Mouse (Mus musculus) limb, embryonic 13.5 days (tissue): Measurements from ENCODE around the gene Ralgds. TPM values are rescaled to one million over a fixed set of nuclear protein-coding genes. Genes with fewer than 3 reads are reported as not detected.

Experiments
- ATAC-seq: fragments of 200-750 bp; cut with Nextera tagmentation; 2 replicates; pipeline ENCODE4 v1.8.0; 2017; ENCODE audit warnings: low read depth, moderate number of reproducible peaks, moderate TSS enrichment; ENCODE audit not compliant: low FRiP score
- H3K27ac ChIP-seq: fragments of 300-500 bp; sonication (generic); 2 replicates; pipeline ENCODE4 v1.5.1; 2015; ENCODE audit warnings: inconsistent platforms, mild to moderate bottlenecking, moderate library complexity
- H3K27me3 ChIP-seq: fragments of 300-500 bp; sonication (generic); 2 replicates; pipeline ENCODE4 v1.6.1; 2015; ENCODE audit warnings: mild to moderate bottlenecking, inconsistent platforms
- H3K36me3 ChIP-seq: fragments of 300-500 bp; sonication (generic); 2 replicates; pipeline ENCODE4 v1.6.1; 2015; ENCODE audit warnings: inconsistent platforms, mild to moderate bottlenecking, moderate library complexity
- H3K4me1 ChIP-seq: fragments of 300-500 bp; sonication (generic); 2 replicates; pipeline ENCODE4 v1.6.1; 2015; ENCODE audit warnings: inconsistent platforms
- H3K4me2 ChIP-seq: fragments of 300-500 bp; sonication (generic); replicated peaks from 2 replicates; pipeline ENCODE4 v1.6.1; 2015; ENCODE audit warnings: inconsistent platforms, mild to moderate bottlenecking, moderate library complexity
- H3K4me3 ChIP-seq: fragments of 300-500 bp; sonication (generic); 2 replicates; pipeline ENCODE4 v1.5.1; 2015; ENCODE audit warnings: moderate library complexity, mild to moderate bottlenecking, inconsistent platforms
- H3K9ac ChIP-seq: fragments of 300-500 bp; sonication (generic); 2 replicates; pipeline ENCODE4 v1.6.1; 2015; ENCODE audit warnings: mild to moderate bottlenecking, inconsistent platforms
- H3K9me3 ChIP-seq: fragments of 300-500 bp; sonication (generic); 2 replicates; pipeline ENCODE4 v1.6.1; 2016; ENCODE audit warnings: inconsistent platforms
- WGBS: fragments of 180-500 bp; shearing (Covaris S2); methylation state at CpG from one replicate; pipeline ENCODE4 v1.1.7; 2015; 5-methylcytosine and 5-hydroxymethylcytosine counted together
- polyA plus RNA-seq: library from polyadenylated mRNA; unstranded; fragments of >200 nt; fragmentation: Nextera tagmentation; extraction: Ambion mirVana; gene quantifications from 2 replicates; pipeline ENCODE4 v1.2.1, GENCODE M21; 2015

The Ralgds gene
- polyA plus RNA-seq, 1 experiment from 2014 or later = 53.8 TPM

DNA sequence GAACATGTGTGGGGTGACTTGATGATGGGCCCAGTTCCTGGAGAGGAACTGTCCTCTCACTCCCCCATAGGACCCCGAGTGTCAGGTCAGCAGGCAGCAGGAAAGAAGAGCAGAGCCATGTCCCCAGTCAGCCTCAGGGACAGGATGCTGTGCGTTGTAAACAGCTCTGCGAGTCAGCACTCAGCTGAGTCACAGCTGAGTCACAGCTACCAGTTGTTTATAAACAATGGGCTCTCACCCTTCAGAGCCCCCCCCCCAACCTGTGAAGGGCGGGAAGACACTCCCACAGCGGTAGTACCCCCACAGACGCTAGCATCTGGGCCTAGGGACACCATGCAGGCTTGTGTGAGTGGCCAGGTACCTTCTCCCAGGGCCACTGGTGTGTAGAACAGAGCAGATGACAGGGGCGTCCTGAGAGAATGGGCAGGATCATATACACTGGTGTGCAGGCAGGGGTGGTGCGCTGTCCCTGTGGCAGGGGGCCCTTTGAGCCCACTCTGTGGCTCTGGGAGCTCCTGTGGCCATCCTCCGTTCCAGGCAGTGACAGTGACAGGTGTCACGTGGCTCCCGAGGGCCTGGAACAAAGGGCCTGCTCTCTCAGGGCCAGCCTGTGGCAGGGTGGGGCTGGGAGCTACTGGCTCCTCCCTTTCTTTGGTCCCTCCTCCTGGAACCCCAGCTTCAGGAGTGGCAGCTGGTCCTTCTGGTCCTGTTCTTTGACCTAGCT is 12.5 kb downstream of the Ralgds start:
- H3K9me3 ChIP-seq = no peaks in the 10 kb centered on the region
- no peak overlapping the region for H3K4me3 ChIP-seq
- H3K9ac ChIP-seq = peak overlapping the region; percentile 35
- no peak overlapping the region for H3K4me2 ChIP-seq
- no peaks in the 10 kb centered on the region; the same call in 1 of the 2 replicates for H3K36me3 ChIP-seq
- ATAC-seq = peak; percentile 28
- peak overlapping the region; percentile 73 for H3K27ac ChIP-seq
- H3K27me3 ChIP-seq = no peaks in the 10 kb centered on the region
- 14% methylated on average over 11 of the region's 11 CpGs for WGBS
- H3K4me1 ChIP-seq = peaks cover 84% of the 10 kb centered on the region

DNA sequence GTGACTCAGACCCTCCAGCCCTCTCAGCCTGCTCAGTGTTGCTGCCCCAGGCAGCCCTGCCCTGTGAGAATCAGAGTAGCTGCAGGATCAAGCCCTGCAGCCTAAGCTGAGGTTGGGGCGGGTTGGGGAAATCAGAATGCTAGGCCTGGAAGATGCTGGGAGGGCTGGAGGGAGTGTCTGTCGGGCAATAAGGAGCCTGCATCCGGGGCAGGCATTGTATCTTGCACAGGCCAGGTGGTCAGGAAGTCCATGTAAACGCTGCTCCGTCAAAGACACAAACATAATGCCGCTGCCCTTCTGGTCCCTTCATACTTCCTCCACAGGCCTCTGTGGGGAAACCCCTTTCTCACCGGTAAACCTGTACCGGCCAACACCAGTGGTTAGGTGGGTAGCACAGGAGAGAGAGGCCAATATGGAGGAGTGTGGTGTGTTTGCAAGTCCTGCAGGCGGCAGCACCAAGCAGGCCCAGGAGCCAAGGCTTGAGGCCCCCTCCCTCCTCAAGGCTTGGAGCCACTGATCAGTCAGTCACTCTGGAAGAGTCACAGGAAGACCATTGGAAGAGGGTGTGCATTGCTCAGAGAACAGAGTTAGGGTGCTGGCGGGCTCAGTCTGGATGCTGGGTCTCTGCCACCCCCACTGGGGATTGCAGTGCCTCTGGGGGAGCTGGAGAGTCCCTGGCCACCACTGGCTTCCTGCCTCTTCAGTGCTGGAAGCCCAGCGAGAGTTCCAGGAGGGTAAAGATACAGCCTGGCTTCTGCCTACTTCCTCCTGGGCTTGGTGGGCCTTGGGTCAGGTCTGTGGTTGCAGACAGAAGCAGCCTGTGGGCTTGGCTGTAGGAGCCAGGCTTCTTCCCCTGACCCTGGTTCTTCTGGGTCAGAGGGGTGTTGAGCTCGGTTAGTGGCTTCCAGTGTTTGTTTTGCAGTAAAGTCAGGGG is 13.3 kb downstream of the Ralgds start:
- no peak for ATAC-seq
- Histone ChIP-seq H3K27ac (peak overlapping the region; percentile 73), H3K9me3 (no peaks in the 10 kb centered on the region), H3K4me3 (no peak overlapping the region), H3K36me3 (no peaks in the 10 kb centered on the region; the same call in 1 of the 2 replicates), H3K27me3 (no peaks in the 10 kb centered on the region), H3K9ac (no peak overlapping the region; the same call in 1 of the 2 replicates), H3K4me2 (0 out of 2 replicates have a peak overlapping the region, but pooled peaks have one; percentile 4), H3K4me1 (peaks cover 89% of the 10 kb centered on the region)
- 44% methylated on average over 12 of the region's 12 CpGs for WGBS

DNA sequence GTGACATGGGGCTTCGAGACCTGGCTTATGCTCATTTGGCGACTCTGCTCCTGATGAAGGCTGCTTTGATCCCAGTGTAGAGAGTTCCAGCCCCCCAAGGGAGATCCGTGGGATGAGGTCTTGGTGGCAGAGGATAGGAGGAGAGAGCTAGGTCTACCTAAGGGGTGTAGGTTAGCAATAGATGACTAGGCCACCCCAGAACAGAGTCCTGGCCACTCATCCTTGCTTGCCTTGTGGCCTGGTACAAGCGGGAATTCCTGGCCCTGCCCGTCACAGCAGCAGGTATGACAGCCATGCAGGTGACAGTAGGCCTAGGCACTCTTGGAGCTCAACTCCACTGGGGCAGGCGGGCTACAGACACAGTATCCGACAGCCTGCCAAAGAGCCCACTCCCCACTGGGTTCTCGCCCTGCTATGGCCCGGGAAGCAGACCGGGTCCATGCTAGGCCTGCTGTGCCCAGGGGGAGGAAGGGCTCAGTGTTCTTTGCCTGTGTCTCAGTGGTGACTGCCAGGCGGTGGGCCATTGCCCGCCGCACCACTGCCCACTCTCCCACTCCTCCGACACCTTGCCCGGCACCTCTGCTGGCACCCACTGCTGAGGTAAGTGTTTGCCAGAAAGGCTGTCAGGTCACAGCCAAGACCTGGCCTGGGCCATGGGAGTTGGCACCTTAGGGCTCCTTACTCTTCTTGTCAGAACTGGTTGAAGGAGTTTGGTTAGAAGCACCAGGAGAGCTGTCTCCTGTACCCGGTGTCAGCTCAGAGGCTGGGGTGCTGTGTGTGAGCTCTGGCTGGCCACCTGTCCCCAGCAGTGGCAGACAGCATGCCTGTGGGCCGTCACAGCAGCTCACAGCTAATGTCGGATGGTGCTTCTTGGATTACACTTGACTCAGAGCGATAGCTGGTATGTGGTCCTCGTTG is 14.8 kb downstream of the Ralgds start:
- Histone ChIP-seq H3K27ac (no peak overlapping the region), H3K36me3 (no peaks in the 10 kb centered on the region; the same call in 1 of the 2 replicates), H3K27me3 (no peaks in the 10 kb centered on the region), H3K9ac (no peak overlapping the region), H3K4me3 (no peak overlapping the region), H3K9me3 (no peaks in the 10 kb centered on the region), H3K4me2 (no peak overlapping the region), H3K4me1 (peaks cover 84% of the 10 kb centered on the region)
- ATAC-seq = no peak
- WGBS = 85% methylated on average over 20 of the region's 20 CpGs

DNA sequence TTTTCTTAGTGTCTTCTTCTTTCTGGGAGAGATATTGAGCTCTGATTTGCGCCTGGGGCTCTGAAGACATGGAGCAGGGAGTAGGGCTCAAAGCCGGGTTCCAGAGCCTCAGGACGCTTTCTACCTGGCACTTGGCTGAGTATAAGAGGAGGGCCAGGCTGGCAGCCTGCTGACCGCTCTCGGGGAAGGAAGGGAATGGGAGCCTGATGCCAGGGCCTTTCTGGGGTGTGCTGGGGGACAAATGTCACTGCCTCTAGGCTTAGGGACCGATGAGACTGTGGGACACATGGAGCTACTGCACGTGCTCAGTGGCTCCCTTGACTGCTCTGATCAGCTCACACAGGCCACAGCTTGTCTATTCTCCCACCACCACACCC is 15.4 kb downstream of the Ralgds start:
- Histone ChIP-seq H3K4me3 (no peak overlapping the region), H3K36me3 (no peaks in the 10 kb centered on the region), H3K4me2 (no peak overlapping the region), H3K27ac (0 out of 2 replicates have a peak overlapping the region, but pooled peaks have one; percentile 22), H3K27me3 (no peaks in the 10 kb centered on the region), H3K9ac (no peak overlapping the region), H3K9me3 (no peaks in the 10 kb centered on the region), H3K4me1 (peaks cover 82% of the 10 kb centered on the region)
- no peak for ATAC-seq
- WGBS = 88% methylated on average over 7 of the region's 7 CpGs

DNA sequence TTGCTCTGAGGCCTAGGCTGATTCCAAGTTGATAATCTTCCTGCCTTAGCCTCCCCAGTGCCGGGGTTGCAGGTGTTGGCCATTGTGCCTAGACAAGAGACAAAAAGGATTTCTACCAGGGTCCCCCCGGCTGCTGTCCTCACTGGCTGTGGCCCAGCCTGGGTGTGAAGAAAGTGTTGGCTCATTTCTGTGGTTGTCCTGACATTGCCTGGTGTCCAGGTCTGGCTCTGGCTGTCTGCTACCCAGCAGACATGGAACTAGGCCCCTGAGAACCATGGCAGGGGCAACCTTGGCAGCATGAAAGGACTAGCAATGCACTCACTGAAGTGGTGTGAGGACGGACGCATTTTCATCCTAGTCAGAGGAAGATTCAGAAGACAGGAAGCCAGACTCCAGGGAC is 16.9 kb downstream of the Ralgds start:
- no peaks in the 10 kb centered on the region for H3K36me3 ChIP-seq
- WGBS = 81% methylated on average over 4 of the region's 4 CpGs
- no peak for ATAC-seq
- H3K9ac ChIP-seq = peak overlapping the region; percentile 35; the same call in 1 of the 2 replicates
- H3K4me2 ChIP-seq = no peak overlapping the region
- no peaks in the 10 kb centered on the region for H3K9me3 ChIP-seq
- no peak overlapping the region; the same call in 1 of the 2 replicates for H3K27ac ChIP-seq
- no peaks in the 10 kb centered on the region for H3K27me3 ChIP-seq
- H3K4me3 ChIP-seq = no peak overlapping the region
- H3K4me1 ChIP-seq = peaks cover 82% of the 10 kb centered on the region

DNA sequence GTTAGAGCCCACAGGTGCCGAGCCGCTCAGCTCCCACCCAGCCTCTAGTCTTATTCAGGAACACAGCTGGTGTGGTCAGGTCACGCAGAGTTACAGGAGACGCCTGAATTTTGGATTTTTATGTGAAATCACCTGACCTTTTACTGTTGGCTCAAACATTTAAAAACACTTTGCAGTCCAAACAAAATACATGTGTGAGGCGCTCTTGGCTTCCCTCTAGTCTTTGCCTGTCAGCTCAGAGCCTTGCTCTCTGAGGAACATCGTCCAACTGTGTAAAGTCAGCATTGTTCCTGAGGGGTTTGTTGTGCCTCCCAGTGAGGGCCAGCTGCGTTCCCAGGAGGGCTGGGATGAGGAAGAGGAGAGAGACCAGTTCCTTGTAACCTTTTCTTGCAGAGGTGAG is 17.4 kb downstream of the Ralgds start:
- H3K4me1 ChIP-seq = peaks cover 82% of the 10 kb centered on the region
- WGBS = 45% methylated on average over 7 of the region's 7 CpGs

DNA sequence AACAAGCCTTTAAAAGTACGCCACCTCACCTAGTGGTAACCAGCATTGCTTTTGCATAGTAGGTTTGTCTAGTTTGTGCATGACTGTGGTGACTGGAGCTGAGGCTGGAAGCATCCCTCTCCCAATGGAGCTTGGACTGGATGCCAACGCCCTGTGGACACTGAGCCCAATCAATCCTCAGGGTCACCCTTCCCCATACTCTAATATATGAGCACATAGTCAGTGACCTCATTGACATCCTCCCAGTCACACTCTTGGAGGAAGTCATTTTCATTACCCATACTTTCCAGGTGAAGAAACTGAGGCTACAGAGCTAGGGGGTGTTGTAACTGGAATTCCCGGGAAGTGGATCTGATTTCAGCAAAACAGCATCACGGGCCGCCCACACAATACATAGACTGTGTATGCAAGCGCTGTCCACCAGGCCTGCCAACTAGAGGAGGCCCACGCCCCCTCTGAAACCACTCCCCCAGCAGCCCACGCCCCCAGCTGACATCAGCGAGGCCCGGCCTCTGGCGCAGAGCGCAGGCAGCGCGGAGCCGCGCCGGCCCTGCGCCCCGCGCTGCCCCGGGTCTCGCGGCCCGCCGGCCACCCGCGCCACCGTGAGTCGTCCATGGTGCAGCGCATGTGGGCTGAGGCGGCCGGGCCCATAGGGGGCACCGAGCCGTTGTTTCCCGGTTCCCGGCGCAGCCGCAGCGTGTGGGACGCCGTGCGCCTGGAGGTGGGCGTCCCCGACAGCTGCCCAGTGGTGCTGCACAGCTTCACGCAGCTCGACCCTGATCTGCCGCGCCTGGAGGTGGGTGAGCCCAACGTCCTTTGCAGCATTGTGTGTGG is 20.2 kb downstream of the Ralgds start:
- peak overlapping the region; percentile 77 for H3K4me2 ChIP-seq
- H3K27ac ChIP-seq = peak overlapping the region; percentile 89
- peaks cover 85% of the 10 kb centered on the region for H3K4me1 ChIP-seq
- H3K27me3 ChIP-seq = no peaks in the 10 kb centered on the region
- H3K36me3 ChIP-seq = peaks cover 4% of the 10 kb centered on the region; the same call in 1 of the 2 replicates
- 2% methylated on average over 39 of the region's 49 CpGs for WGBS
- peak overlapping the region; percentile 75 for H3K9ac ChIP-seq
- peak; percentile 92 for ATAC-seq
- no peaks in the 10 kb centered on the region for H3K9me3 ChIP-seq
- H3K4me3 ChIP-seq = peak overlapping the region; percentile 58

More for the DNA sequence above, 17.4 kb downstream of the Ralgds start:
- no peak overlapping the region for H3K4me3 ChIP-seq
- ATAC-seq = no peak
- H3K4me2 ChIP-seq = 0 out of 2 replicates have a peak overlapping the region, but pooled peaks have one; percentile 1
- H3K9me3 ChIP-seq = no peaks in the 10 kb centered on the region
- H3K36me3 ChIP-seq = no peaks in the 10 kb centered on the region
- no peak overlapping the region; the same call in 1 of the 2 replicates for H3K27ac ChIP-seq
- H3K27me3 ChIP-seq = no peaks in the 10 kb centered on the region
- no peak overlapping the region for H3K9ac ChIP-seq

DNA sequence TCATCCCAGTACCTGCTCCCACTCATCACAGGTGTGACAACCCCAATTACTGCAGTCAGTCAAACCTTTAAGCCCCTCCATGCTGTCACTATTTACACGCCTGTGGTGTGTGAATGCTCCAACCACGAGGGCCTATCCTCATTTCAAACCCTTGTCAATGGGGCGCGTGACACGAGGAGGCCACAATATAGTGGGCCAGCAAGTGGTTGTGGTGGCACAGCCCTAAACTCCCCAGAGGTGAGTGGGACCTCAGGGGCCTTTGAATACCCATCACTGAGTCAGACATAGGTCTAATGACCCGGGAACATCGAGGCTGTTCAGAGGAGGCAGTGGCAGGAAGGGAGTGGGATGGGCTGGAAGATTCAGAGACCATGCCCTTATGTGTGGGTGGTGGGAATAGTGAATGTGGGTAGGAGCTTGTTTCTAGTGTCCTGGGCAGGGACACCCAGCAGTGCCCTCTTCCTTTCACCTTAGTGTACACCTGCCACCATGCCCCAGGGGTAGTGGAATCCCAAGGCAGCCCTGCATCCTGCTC is 21.0 kb downstream of the Ralgds start:
- Histone ChIP-seq H3K4me3 (peak overlapping the region; percentile 58), H3K27ac (peak overlapping the region; percentile 89), H3K9ac (peak overlapping the region; percentile 75), H3K36me3 (peaks cover 6% of the 10 kb centered on the region; the same call in 1 of the 2 replicates), H3K4me2 (peak overlapping the region; percentile 77), H3K4me1 (peaks cover 87% of the 10 kb centered on the region), H3K27me3 (no peaks in the 10 kb centered on the region), H3K9me3 (no peaks in the 10 kb centered on the region)
- 45% methylated on average over 7 of the region's 7 CpGs for WGBS
- ATAC-seq = no peak

DNA sequence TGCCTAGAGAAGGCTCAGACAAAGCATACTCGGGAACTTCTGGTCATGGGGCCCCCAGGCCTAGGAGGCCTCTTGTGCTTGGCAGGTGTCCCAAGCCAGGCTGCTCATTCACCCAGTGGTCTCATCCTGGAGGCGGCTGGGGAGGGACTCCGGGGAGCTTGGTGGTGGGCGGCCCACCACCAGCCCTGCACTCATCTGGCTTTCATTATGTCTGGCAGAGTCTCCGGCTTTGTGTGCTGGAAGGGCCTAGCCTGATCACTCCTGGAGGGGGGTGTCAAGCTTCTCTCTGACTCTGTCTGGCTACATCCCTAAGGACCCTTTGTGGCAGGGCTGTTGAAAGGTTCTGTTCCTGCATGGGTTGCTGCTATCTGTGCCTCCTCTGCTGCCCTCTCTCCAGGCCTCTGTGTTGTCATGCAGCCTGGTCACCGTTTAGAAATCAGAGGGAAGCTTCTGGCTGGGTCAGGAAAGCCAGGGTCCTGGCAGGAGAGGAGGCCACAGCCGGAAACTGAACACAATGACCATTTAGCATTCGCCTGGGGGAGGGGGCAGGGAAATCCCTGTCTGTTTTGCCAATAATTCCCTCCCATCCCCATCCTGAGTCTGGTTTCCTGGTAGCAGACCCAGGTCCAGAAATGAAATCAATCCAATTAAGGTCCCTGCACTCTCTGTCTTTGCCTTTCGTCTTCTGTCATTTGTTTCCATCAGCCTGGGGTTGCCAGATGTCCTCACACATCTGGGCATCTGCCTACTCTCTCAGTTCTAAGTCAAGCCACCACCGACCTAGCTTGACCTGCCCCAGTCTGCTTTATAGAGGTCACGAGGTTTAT is 21.7 kb downstream of the Ralgds start:
- WGBS = 9% methylated on average over 11 of the region's 11 CpGs

DNA sequence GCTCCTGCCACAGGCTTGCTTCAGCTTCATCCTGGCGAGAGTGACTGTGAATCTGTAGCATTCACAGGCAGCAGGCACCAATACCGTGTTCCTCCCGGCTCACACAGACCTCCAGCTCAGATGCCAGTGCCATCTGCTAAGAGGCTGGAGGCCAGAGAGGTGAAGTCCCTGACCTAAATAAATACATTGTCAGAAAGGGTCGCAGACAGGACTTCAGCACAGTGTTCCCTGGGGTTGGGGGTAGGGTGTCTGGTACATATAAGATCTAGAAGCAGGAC is 22.3 kb downstream of the Ralgds start:
- whole genome bisulfite sequencing = 12% methylated on average over 4 of the region's 4 CpGs
- H3K9ac ChIP-seq = peak overlapping the region; percentile 75
- peak overlapping the region; percentile 77 for H3K4me2 ChIP-seq
- peaks cover 6% of the 10 kb centered on the region; the same call in 1 of the 2 replicates for H3K36me3 ChIP-seq
- peaks cover 87% of the 10 kb centered on the region for H3K4me1 ChIP-seq
- no peak for ATAC-seq
- peak overlapping the region; percentile 58 for H3K4me3 ChIP-seq
- H3K27me3 ChIP-seq = no peaks in the 10 kb centered on the region
- H3K9me3 ChIP-seq = no peaks in the 10 kb centered on the region
- peak overlapping the region; percentile 89 for H3K27ac ChIP-seq

More for the DNA sequence above, 21.7 kb downstream of the Ralgds start:
- Histone ChIP-seq H3K9ac (peak overlapping the region; percentile 75), H3K4me2 (peak overlapping the region; percentile 77), H3K27me3 (no peaks in the 10 kb centered on the region), H3K36me3 (peaks cover 6% of the 10 kb centered on the region; the same call in 1 of the 2 replicates), H3K4me1 (peaks cover 87% of the 10 kb centered on the region), H3K9me3 (no peaks in the 10 kb centered on the region), H3K27ac (peak overlapping the region; percentile 89), H3K4me3 (peak overlapping the region; percentile 58)
- ATAC-seq = peak; percentile 17; the same call in 1 of the 2 replicates
